Mouse (Mus musculus) heart, postnatal 0 days (tissue): ENCODE results near the gene Fgfr2.

Experiments used
- CTCF ChIP-seq: IDR thresholded peaks from 2 replicates; pipeline ENCODE4 v1.5.1; 2016; ENCODE audit warnings: antibody characterized with exemption, control low read depth, low read depth
- EP300 ChIP-seq: IDR thresholded peaks from 2 replicates; pipeline ENCODE4 v1.6.1; 2016; ENCODE audit warnings: antibody characterized with exemption, low read depth

DNA sequence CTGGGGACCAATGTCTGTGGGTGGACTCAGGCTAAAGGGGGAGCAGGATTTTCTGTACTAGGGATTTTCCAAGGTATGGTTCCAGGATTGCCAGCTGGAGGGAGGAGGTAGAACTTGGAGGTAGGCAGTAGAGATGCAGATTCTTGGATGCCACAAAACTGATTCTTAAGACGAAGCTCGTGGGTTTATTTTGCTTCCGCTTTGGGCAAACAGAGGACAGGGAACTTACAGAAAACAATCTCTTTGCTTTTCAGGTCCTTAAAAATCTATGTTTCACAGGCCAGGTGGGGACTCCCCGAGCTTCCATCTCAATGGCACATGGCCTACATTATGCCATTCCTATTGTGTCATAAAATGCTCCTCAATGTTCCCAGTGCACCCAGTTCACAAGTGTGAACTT is 358.8 kb downstream of the Fgfr2 start:
- TF ChIP-seq CTCF (no peak), EP300 (no peak)
